Mouse (Mus musculus) heart, postnatal 0 days (tissue): ENCODE measurements at regions not wholly inside any gene's neighbourhood (a gene's known extent, or its start where the extent isn't known, plus 50 kb on each side); places are given as distances from the start of the nearest gene placed in this dataset.

Experiments used
- ATAC-seq: fragments of 200-750 bp; cut with Nextera tagmentation; 2 replicates; pipeline ENCODE4 v1.8.0; 2017; ENCODE audit warnings: low read depth, moderate number of reproducible peaks, moderate library complexity; ENCODE audit not compliant: insufficient read depth
- DNase-seq: peaks from one replicate; pipeline ENCODE4 v3.0.0-alpha.2; 2016; ENCODE audit warnings: low spot score
- H3K27ac ChIP-seq: fragments of 300-500 bp; sonication (generic); 2 replicates; pipeline ENCODE4 v1.5.1; 2014; ENCODE audit warnings: low read depth, mild to moderate bottlenecking
- H3K27me3 ChIP-seq: fragments of 300-500 bp; sonication (generic); 2 replicates; pipeline ENCODE4 v1.6.1; 2014; ENCODE audit warnings: low read length, mixed read lengths; ENCODE audit not compliant: control insufficient read depth, insufficient read depth
- H3K36me3 ChIP-seq: fragments of 300-500 bp; sonication (generic); replicated peaks from 2 replicates; pipeline ENCODE4 v1.6.1; 2014; ENCODE audit warnings: low read length, mixed read lengths; ENCODE audit not compliant: control insufficient read depth, insufficient read depth
- H3K4me1 ChIP-seq: fragments of 300-500 bp; sonication (generic); 2 replicates; pipeline ENCODE4 v1.6.1; 2014; ENCODE audit warnings: antibody characterized with exemption; ENCODE audit not compliant: control insufficient read depth, insufficient read depth
- H3K4me2 ChIP-seq: fragments of 300-500 bp; sonication (generic); 2 replicates; pipeline ENCODE4 v1.6.1; 2014; ENCODE audit warnings: low read depth, mild to moderate bottlenecking, low read length, moderate library complexity
- H3K4me3 ChIP-seq: fragments of 300-500 bp; sonication (generic); 2 replicates; pipeline ENCODE4 v1.5.1; 2014; ENCODE audit warnings: low read depth, low read length
- H3K9ac ChIP-seq: fragments of 300-500 bp; sonication (generic); replicated peaks from 2 replicates; pipeline ENCODE4 v1.6.1; 2014; ENCODE audit warnings: low read depth, low read length, mixed read lengths
- H3K9me3 ChIP-seq: fragments of 300-500 bp; sonication (generic); replicated peaks from 2 replicates; pipeline ENCODE4 v1.6.1; 2016; ENCODE audit warnings: low read length; ENCODE audit not compliant: control insufficient read depth
- CTCF ChIP-seq: IDR thresholded peaks from 2 replicates; pipeline ENCODE4 v1.5.1; 2016; ENCODE audit warnings: antibody characterized with exemption, control low read depth, low read depth
- EP300 ChIP-seq: IDR thresholded peaks from 2 replicates; pipeline ENCODE4 v1.6.1; 2016; ENCODE audit warnings: antibody characterized with exemption, low read depth
- WGBS: fragments of 180-500 bp; shearing (Covaris S2); extraction: QIAGEN DNeasy Blood & Tissue Kit; methylation state at CpG from one replicate; pipeline ENCODE4 v1.1.7; 2014; 5-methylcytosine and 5-hydroxymethylcytosine counted together

DNA sequence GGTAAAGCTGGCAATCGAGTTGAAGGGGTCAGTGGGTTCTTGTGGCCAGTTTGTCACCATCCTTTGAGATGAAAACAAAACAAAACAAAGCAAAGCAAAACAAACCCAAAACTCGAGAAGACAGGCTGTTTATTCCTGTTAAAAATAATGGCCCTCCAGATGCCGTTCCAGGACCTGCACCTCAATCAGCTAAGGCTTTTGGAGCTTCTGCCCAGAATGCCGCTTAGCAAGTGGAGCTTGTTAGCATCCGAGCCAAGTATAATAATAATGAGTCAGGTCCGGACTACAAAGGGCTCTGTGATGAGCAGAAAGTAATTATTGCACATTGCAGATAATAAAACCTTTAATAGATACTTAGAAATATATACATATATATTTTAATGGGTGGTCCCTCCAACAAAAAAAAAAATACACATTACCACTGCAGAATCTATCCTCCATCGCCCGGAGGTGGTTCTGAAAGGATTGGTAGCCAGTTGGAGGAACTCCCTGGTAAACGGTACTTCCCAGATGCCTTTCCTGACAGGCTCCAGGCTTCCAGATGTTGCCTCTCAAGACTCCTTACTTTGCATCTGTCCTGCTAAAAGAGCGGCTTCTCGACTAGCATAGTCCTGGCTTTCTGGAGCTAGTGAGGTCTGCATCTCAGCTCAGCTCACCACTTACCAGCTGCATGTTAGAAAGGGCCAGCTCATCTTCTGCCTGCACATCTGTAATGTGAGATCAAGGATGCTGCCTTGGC is 1145.8 kb upstream of the A1bg start:
- 74% methylated on average over 11 of the region's 11 CpGs for WGBS
- no peak for ATAC-seq
- Histone ChIP-seq H3K4me2 (no peak overlapping the region), H3K27me3 (no peaks in the 10 kb centered on the region), H3K36me3 (no peaks in the 10 kb centered on the region), H3K27ac (no peak overlapping the region), H3K9me3 (no peaks in the 10 kb centered on the region), H3K9ac (no peak overlapping the region), H3K4me3 (no peak overlapping the region), H3K4me1 (no peaks in the 10 kb centered on the region)
- TF ChIP-seq EP300 (no peak), CTCF (no peak)
- no peak for DNase-seq

GRCm38 (mm10) chr15:62064399-62064798 is 1141.6 kb upstream of the A1bg start:
- H3K9ac ChIP-seq: no peak overlapping the region
- no peaks in the 10 kb centered on the region for H3K9me3 ChIP-seq
- DNase-seq: no peak
- no peak overlapping the region for H3K27ac ChIP-seq
- no peaks in the 10 kb centered on the region for H3K27me3 ChIP-seq
- H3K4me2 ChIP-seq: no peak overlapping the region
- no peak for TF ChIP-seq CTCF
- TF ChIP-seq EP300: no peak
- 86% methylated on average over 3 of the region's 3 CpGs for WGBS
- no peak for ATAC-seq
- H3K4me3 ChIP-seq: no peak overlapping the region
- no peaks in the 10 kb centered on the region for H3K36me3 ChIP-seq
- H3K4me1 ChIP-seq: no peaks in the 10 kb centered on the region

DNA sequence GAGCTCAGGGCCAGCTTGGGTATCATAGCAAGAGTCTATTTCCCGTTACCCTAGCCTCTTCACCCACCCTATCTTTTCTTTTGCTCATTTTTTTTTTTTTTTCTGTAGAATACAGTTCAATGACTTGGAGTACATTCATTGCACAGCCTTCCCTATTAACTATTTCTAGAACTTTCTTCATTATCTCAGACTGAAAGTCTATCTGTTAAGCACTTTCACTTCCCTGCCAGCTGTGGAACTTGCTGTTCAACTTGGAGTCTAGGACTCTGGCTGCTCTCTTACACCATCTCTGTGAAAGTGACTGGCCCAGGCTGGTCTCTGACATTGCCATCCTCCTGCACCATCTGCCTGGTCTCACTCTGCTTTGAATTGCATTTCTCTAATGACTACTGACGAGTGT is 1134.6 kb upstream of the A1bg start:
- ATAC-seq: no peak
- H3K27ac ChIP-seq: no peak overlapping the region
- DNase-seq: no peak
- no peaks in the 10 kb centered on the region for H3K9me3 ChIP-seq
- no peak overlapping the region for H3K4me3 ChIP-seq
- TF ChIP-seq CTCF: no peak
- TF ChIP-seq EP300: no peak
- 85% methylated on average over 2 of the region's 2 CpGs for WGBS
- H3K4me2 ChIP-seq: no peak overlapping the region
- no peak overlapping the region for H3K9ac ChIP-seq
- no peaks in the 10 kb centered on the region for H3K36me3 ChIP-seq
- no peaks in the 10 kb centered on the region for H3K27me3 ChIP-seq
- H3K4me1 ChIP-seq: peaks cover 7% of the 10 kb centered on the region; the same call in 1 of the 2 replicates

- no peaks in the 10 kb centered on the region for H3K9me3 ChIP-seq
- no peak for DNase-seq
- TF ChIP-seq CTCF (no peak), EP300 (no peak)
- no peak overlapping the region for H3K4me2 ChIP-seq
- no peaks in the 10 kb centered on the region for H3K36me3 ChIP-seq
- peaks cover 7% of the 10 kb centered on the region; the same call in 1 of the 2 replicates for H3K4me1 ChIP-seq
- no peaks in the 10 kb centered on the region for H3K27me3 ChIP-seq
- no peak overlapping the region for H3K4me3 ChIP-seq
- H3K9ac ChIP-seq: no peak overlapping the region
- peak overlapping the region; percentile 39; the same call in 1 of the 2 replicates for H3K27ac ChIP-seq
- WGBS: 72% methylated on average over 11 of the region's 11 CpGs
- no peak for ATAC-seq
Observed at GRCm38 (mm10) chr15:62056889-62057288, 1134.1 kb upstream of the A1bg start.

GRCm38 (mm10) chr15:62056401-62056800 is 1133.6 kb upstream of the A1bg start:
- no peaks in the 10 kb centered on the region for H3K36me3 ChIP-seq
- 60% methylated on average over 3 of the region's 3 CpGs for WGBS
- peak; percentile 36; the same call in 1 of the 2 replicates for ATAC-seq
- no peak overlapping the region for H3K9ac ChIP-seq
- H3K4me3 ChIP-seq: no peak overlapping the region
- H3K4me1 ChIP-seq: peaks cover 7% of the 10 kb centered on the region; the same call in 1 of the 2 replicates
- peak overlapping the region; percentile 39 for H3K27ac ChIP-seq
- TF ChIP-seq EP300 (no peak), CTCF (no peak)
- no peaks in the 10 kb centered on the region for H3K27me3 ChIP-seq
- H3K4me2 ChIP-seq: no peak overlapping the region
- H3K9me3 ChIP-seq: no peaks in the 10 kb centered on the region
- no peak for DNase-seq

DNA sequence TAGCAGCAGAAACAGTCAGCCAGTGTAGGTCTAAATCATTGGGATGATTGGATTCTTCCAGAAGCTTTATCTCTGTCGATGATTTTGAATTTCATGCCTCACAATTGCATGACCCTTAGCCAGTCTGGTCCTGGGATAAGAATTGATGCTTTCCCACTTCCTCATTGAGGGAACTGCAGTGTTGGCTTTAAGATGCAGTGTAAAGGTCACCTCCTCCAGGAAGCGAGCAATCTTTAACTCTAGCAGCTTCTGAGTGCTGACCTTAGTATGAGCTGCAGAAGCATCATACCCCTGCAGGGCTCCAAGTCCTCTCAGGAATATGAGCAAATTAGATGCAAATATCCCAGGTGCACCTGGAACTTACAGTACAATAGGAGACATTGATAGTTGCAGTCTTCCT is 1132.2 kb upstream of the A1bg start:
- no peak for TF ChIP-seq CTCF
- no peak for TF ChIP-seq EP300
- 74% methylated on average over 2 of the region's 2 CpGs for WGBS

More for the DNA sequence above, 1132.2 kb upstream of the A1bg start:
- H3K4me3 ChIP-seq: no peak overlapping the region
- no peak overlapping the region for H3K4me2 ChIP-seq
- H3K27me3 ChIP-seq: no peaks in the 10 kb centered on the region
- H3K4me1 ChIP-seq: peaks cover 7% of the 10 kb centered on the region; the same call in 1 of the 2 replicates
- DNase-seq (no peak), ATAC-seq (no peak)
- no peaks in the 10 kb centered on the region for H3K36me3 ChIP-seq
- H3K9me3 ChIP-seq: 0 out of 2 replicates have a peak, but pooled peaks cover 6% of the 10 kb centered on the region
- no peak overlapping the region for H3K9ac ChIP-seq
- H3K27ac ChIP-seq: no peak overlapping the region
